Mouse (Mus musculus) layer of hippocampus, adult 2 months (tissue): ENCODE data around the gene Sec24d. TPM values are rescaled to one million over a fixed set of nuclear protein-coding genes. Genes with fewer than 3 reads are reported as not detected.

Source experiments
- DNase-seq, 2 experiments: peaks; one replicate each; pipeline ENCODE4 v3.0.0; 2022; ENCODE audit warnings: low spot score in 2 of 2
- H3K27ac ChIP-seq: fragments of 200-600 bp; 2 replicates; pipeline ENCODE4 v1.8.1; 2022
- H3K4me3 ChIP-seq: fragments of 200-600 bp; 2 replicates; pipeline ENCODE4 v1.8.1; 2022; ENCODE audit warnings: mild to moderate bottlenecking
- CTCF ChIP-seq: fragments of 200-600 bp; conservative IDR thresholded peaks from 2 replicates; pipeline ENCODE4 v1.8.1; 2022; ENCODE audit warnings: antibody characterized with exemption, mild to moderate bottlenecking, moderate library complexity
- total RNA-seq, 2 experiments: library from RNA; stranded (reverse); gene quantifications; 2 replicates each; pipeline ENCODE4 v1.2.3; 2021

Sec24d gene
- total RNA-seq, 2 experiments from 2014 or later = 23.8 to 36.0 TPM

DNA sequence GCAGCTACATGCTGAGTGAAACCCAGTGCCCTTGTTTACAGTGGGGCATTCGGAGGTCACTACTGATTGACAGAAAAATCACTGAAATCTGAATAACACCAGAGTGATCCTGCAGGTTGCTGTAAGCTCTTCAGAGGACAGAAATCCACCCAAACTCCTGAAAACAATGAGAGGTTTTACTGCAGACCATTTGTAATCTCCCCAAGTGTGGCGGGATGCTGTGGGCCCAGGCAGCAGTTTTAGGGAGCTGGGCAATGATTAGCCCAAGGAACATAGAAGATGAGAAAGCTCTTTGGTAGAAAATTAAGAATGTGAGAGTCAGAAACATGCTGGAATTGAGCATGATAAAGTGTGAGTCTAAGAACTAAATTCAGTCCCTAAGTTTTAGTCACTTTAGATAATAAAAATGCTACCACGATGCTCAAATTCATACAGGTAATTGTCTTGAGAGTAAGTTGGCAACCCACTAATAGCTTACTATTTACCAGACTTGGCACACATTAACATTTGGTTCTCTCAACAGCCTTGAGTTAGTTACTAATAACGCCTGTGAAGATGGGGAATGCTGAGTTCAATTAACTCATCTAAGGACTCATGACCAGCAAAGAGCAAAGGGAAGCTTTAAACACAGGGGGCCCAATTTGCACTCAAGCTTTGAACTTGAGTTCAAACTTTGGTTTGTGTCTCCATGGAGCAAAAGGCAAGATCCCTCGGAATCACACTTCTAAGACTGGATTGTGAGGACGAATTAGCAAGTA is 144.7 kb downstream of the Sec24d start:
- DNase-seq = no peak
- H3K27ac ChIP-seq = no peak overlapping the region
- no peak for TF ChIP-seq CTCF
- H3K4me3 ChIP-seq = no peak overlapping the region

DNA sequence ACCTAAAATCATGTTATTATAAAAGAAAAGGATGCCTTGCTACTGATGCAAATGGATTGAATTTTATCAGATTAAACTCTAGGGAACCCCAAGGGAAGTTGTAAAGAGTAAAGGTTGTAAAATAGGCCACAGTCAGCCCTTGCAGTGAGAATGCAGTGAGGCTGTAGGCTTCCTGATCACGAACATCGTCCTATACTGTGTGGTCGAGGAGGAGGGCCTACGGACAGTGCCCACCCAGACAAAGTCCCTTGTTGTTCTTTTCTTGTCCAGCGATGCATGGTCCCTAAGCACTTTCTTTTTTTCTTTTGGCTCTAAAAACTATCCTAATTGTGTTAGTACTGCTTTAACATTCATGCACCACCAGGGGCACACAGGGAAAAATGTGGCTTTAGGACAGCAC is 145.9 kb downstream of the Sec24d start:
- DNase-seq = no peak
- Histone ChIP-seq H3K27ac (no peak overlapping the region), H3K4me3 (no peak overlapping the region)
- peak; percentile 38; the same call in 1 of the 2 replicates for TF ChIP-seq CTCF

Other genes starting within 250 kb of the Sec24d start
- gene Myoz2, start 232.4 kb upstream of the Sec24d start, total RNA-seq = under 1 TPM in 1 of 2 experiments, not detected in 1; 0.74 TPM
- 1 to 10 TPM; 3.4 to 3.7 TPM for gene Synpo2, start 31.3 kb upstream of the Sec24d start, total RNA-seq
- 10 to 100 TPM; 14.9 to 19.1 TPM for gene Mettl14, start 118.7 kb downstream of the Sec24d start, total RNA-seq
- gene Prss12, start 179.5 kb downstream of the Sec24d start, total RNA-seq = 10 to 100 TPM; 11.6 to 11.8 TPM